Mouse (Mus musculus) liver, adult 2 months (tissue): ENCODE data around the gene Cactin. TPM values are rescaled to one million over a fixed set of nuclear protein-coding genes. Genes with fewer than 3 reads are reported as not detected.

Source experiments
- DNase-seq: peaks from one replicate; pipeline ENCODE4 v3.0.0-alpha.2; 2011; ENCODE audit warnings: low read depth, low spot score; ENCODE audit errors: extremely low read depth
- H3K27ac ChIP-seq: fragments of 200-500 bp; replicated peaks from 2 replicates; pipeline ENCODE4 v1.5.1; 2012; ENCODE audit warnings: low read depth, mild to moderate bottlenecking, control low read depth, inconsistent platforms, low read length; ENCODE audit not compliant: insufficient read depth
- H3K27me3 ChIP-seq: fragments of 200-500 bp; 2 replicates; pipeline ENCODE4 v1.6.1; 2012; ENCODE audit warnings: mild to moderate bottlenecking, moderate library complexity, low read length, inconsistent platforms; ENCODE audit not compliant: control insufficient read depth, insufficient read depth
- H3K36me3 ChIP-seq: fragments of 200-500 bp; 2 replicates; pipeline ENCODE4 v1.6.1; 2012; ENCODE audit warnings: low read length, inconsistent platforms; ENCODE audit not compliant: control insufficient read depth, insufficient read depth
- H3K4me1 ChIP-seq: fragments of 200-500 bp; 2 replicates; pipeline ENCODE4 v1.6.1; 2011; ENCODE audit warnings: low read length; ENCODE audit not compliant: control insufficient read depth, insufficient read depth
- H3K4me3 ChIP-seq: fragments of 200-500 bp; 2 replicates; pipeline ENCODE4 v1.5.1; 2011; ENCODE audit warnings: low read depth, mild to moderate bottlenecking, control low read depth, low read length, moderate library complexity; ENCODE audit not compliant: insufficient read depth
- H3K79me2 ChIP-seq: fragments of 200-500 bp; 2 replicates; pipeline ENCODE4 v1.6.1; 2012; ENCODE audit warnings: inconsistent platforms, mild to moderate bottlenecking, low read length, moderate library complexity; ENCODE audit not compliant: control insufficient read depth, insufficient read depth
- H3K9ac ChIP-seq: fragments of 200-500 bp; 2 replicates; pipeline ENCODE4 v1.6.1; 2012; ENCODE audit warnings: low read depth, mild to moderate bottlenecking, control low read depth, inconsistent platforms, low read length
- CTCF ChIP-seq: fragments of 200-500 bp; IDR thresholded peaks from 2 replicates; pipeline ENCODE4 v1.5.1; 2011; ENCODE audit warnings: low read depth, low read length, control low read depth
- POLR2A ChIP-seq: fragments of 200-500 bp; IDR thresholded peaks from 2 replicates; pipeline ENCODE4 v1.6.1; 2011; ENCODE audit warnings: low read length, control low read depth; ENCODE audit not compliant: insufficient read depth; ENCODE audit errors: extremely low read depth
- WGBS: fragments of 180-500 bp; shearing (Covaris S2); methylation state at CpG from one replicate; pipeline ENCODE4 v1.1.7; 2018; 5-methylcytosine and 5-hydroxymethylcytosine counted together
- polyA plus RNA-seq: library from polyadenylated mRNA; depleted of rRNA; stranded (reverse); fragments of >200 nt; gene quantifications from 2 replicates; pipeline ENCODE4 v1.2.3, GENCODE M21; 2012; rRNA removed
- total RNA-seq: library from RNA; depleted of rRNA; stranded (reverse); fragments of >200 nt; gene quantifications from 2 replicates; pipeline ENCODE4 v1.2.3, GENCODE M21; 2014; rRNA removed

Cactin gene
- total RNA-seq (5.0 and 5.7 TPM in 2 replicates), polyA plus RNA-seq (12.8 and 14.1 TPM in 2 replicates)

GRCm38 (mm10) chr10:81320550-81321347 lies at the start of gene Cactin:
Gene Cactin (plus strand): TSS chr10:81321103.
- Histone ChIP-seq H3K36me3 (peaks cover 2% of the 10 kb centered on the region; the same call in 1 of the 2 replicates), H3K79me2 (peaks cover 9% of the 10 kb centered on the region; the same call in 1 of the 2 replicates), H3K9ac (peak within 1 kb of the TSS; percentile 94), H3K4me1 (peaks cover 18% of the 10 kb centered on the region), H3K27ac (peak within 1 kb of the TSS; percentile 96), H3K27me3 (no peaks in the 10 kb centered on the region), H3K4me3 (peak within 1 kb of the TSS; percentile 96)
- peak; percentile 100 for DNase-seq
- TF ChIP-seq CTCF (no peak), POLR2A (peak; percentile 65; the same call in 1 of the 2 replicates)
- WGBS: under 1% methylated on average over 68 of the region's 68 CpGs

GRCm38 (mm10) chr10:81272356-81272755 lies 48.5 kb upstream of the Cactin start:
- no peaks in the 10 kb centered on the region for H3K27me3 ChIP-seq
- H3K9ac ChIP-seq: no peak overlapping the region
- no peak overlapping the region for H3K27ac ChIP-seq
- H3K4me3 ChIP-seq: no peak overlapping the region
- TF ChIP-seq POLR2A: no peak
- no peak for TF ChIP-seq CTCF
- peaks cover 8% of the 10 kb centered on the region for H3K4me1 ChIP-seq
- H3K79me2 ChIP-seq: peaks cover 12% of the 10 kb centered on the region
- WGBS: 95% methylated on average over 21 of the region's 21 CpGs
- no peak for DNase-seq
- peaks cover 2% of the 10 kb centered on the region; the same call in 1 of the 2 replicates for H3K36me3 ChIP-seq

- Histone ChIP-seq H3K4me1 (peaks cover 8% of the 10 kb centered on the region), H3K4me3 (no peak overlapping the region), H3K9ac (no peak overlapping the region), H3K36me3 (peaks cover 2% of the 10 kb centered on the region; the same call in 1 of the 2 replicates), H3K27me3 (no peaks in the 10 kb centered on the region), H3K27ac (no peak overlapping the region), H3K79me2 (peaks cover 8% of the 10 kb centered on the region)
- no peak for DNase-seq
- TF ChIP-seq POLR2A (no peak), CTCF (no peak)
- 88% methylated on average over 19 of the region's 19 CpGs for WGBS
These were observed 47.1 kb upstream of the Cactin start for GRCm38 (mm10) chr10:81273842-81274241.

GRCm38 (mm10) chr10:81277676-81278075 lies 43.2 kb upstream of the Cactin start:
- Histone ChIP-seq H3K79me2 (no peaks in the 10 kb centered on the region), H3K27ac (no peak overlapping the region), H3K9ac (no peak overlapping the region), H3K27me3 (no peaks in the 10 kb centered on the region), H3K4me3 (no peak overlapping the region), H3K4me1 (no peaks in the 10 kb centered on the region), H3K36me3 (peaks cover 2% of the 10 kb centered on the region; the same call in 1 of the 2 replicates)
- TF ChIP-seq CTCF: 0 out of 2 replicates have a peak, but pooled peaks have one; percentile 3
- TF ChIP-seq POLR2A: no peak
- 89% methylated on average over 22 of the region's 22 CpGs for WGBS
- no peak for DNase-seq

- no peak overlapping the region for H3K27ac ChIP-seq
- H3K27me3 ChIP-seq: no peaks in the 10 kb centered on the region
- no peak for DNase-seq
- no peak overlapping the region for H3K4me3 ChIP-seq
- H3K79me2 ChIP-seq: no peaks in the 10 kb centered on the region
- WGBS: 79% methylated on average over 10 of the region's 10 CpGs
- TF ChIP-seq CTCF (no peak), POLR2A (no peak)
- H3K4me1 ChIP-seq: no peaks in the 10 kb centered on the region
- peaks cover 2% of the 10 kb centered on the region; the same call in 1 of the 2 replicates for H3K36me3 ChIP-seq
- H3K9ac ChIP-seq: no peak overlapping the region
These were observed 41.4 kb upstream of the Cactin start for GRCm38 (mm10) chr10:81279496-81279895.

GRCm38 (mm10) chr10:81284189-81284588 lies 36.7 kb upstream of the Cactin start:
- Histone ChIP-seq H3K79me2 (peaks cover 19% of the 10 kb centered on the region; the same call in 1 of the 2 replicates), H3K36me3 (peaks cover 2% of the 10 kb centered on the region; the same call in 1 of the 2 replicates), H3K9ac (no peak overlapping the region), H3K27ac (no peak overlapping the region), H3K4me1 (peaks cover 11% of the 10 kb centered on the region; the same call in 1 of the 2 replicates), H3K27me3 (no peaks in the 10 kb centered on the region), H3K4me3 (no peak overlapping the region)
- no peak for DNase-seq
- TF ChIP-seq POLR2A (no peak), CTCF (no peak)
- WGBS: 90% methylated on average over 6 of the region's 6 CpGs
